Mouse (Mus musculus): Measurements from ENCODE around the gene Syne2. TPM values are rescaled to one million over a fixed set of nuclear protein-coding genes. Genes with fewer than 3 reads are reported as not detected.

Gene Syne2
- polyA plus RNA-seq, 1 experiment = 82.0 TPM

GRCm38 (mm10) chr12:75856096-75856868 is 38.3 kb downstream of the Syne2 start:
- peaks cover 14% of the 10 kb centered on the region for H3K4me1 ChIP-seq (ENCODE audit: control insufficient read depth, insufficient read depth, low read length)
- 60% methylated on average over 14 of the region's 14 CpGs for WGBS
- no peak overlapping the region for H3K4me3 ChIP-seq (replicated peaks; ENCODE audit: extremely low read depth, low read depth, low read length)
- TF ChIP-seq POLR2A (IDR thresholded peaks at IDR 0.05; ENCODE audit: borderline replicate concordance, extremely low read depth, low read depth, low read length) (no peak), CTCF (IDR thresholded peaks at IDR 0.05; ENCODE audit: insufficient read depth, low read length) (no peak)
- no peak for DNase-seq

- no peak for DNase-seq
- Histone ChIP-seq H3K4me3 (replicated peaks; ENCODE audit: extremely low read depth, low read depth, low read length) (no peak overlapping the region), H3K4me1 (ENCODE audit: control insufficient read depth, insufficient read depth, low read length) (peaks cover 9% of the 10 kb centered on the region)
- TF ChIP-seq POLR2A (IDR thresholded peaks at IDR 0.05; ENCODE audit: borderline replicate concordance, extremely low read depth, low read depth, low read length) = peak; percentile 51; the same call in 1 of the 2 replicates
- no peak for TF ChIP-seq CTCF (IDR thresholded peaks at IDR 0.05; ENCODE audit: insufficient read depth, low read length)
- WGBS = 70% methylated on average over 10 of the region's 11 CpGs
Observed at GRCm38 (mm10) chr12:75859936-75860335, 42.0 kb downstream of the Syne2 start.

GRCm38 (mm10) chr12:75860843-75861242 is 42.9 kb downstream of the Syne2 start:
- no peak for DNase-seq
- WGBS = 95% methylated on average over 6 of the region's 6 CpGs
- no peak overlapping the region for H3K4me3 ChIP-seq (replicated peaks; ENCODE audit: extremely low read depth, low read depth, low read length)
- TF ChIP-seq POLR2A (IDR thresholded peaks at IDR 0.05; ENCODE audit: borderline replicate concordance, extremely low read depth, low read depth, low read length) (no peak), CTCF (IDR thresholded peaks at IDR 0.05; ENCODE audit: insufficient read depth, low read length) (no peak)
- peaks cover 3% of the 10 kb centered on the region; the same call in 1 of the 2 replicates for H3K4me1 ChIP-seq (ENCODE audit: control insufficient read depth, insufficient read depth, low read length)

GRCm38 (mm10) chr12:75865166-75865565 is 47.2 kb downstream of the Syne2 start:
- TF ChIP-seq POLR2A (IDR thresholded peaks at IDR 0.05; ENCODE audit: borderline replicate concordance, extremely low read depth, low read depth, low read length) (no peak), CTCF (IDR thresholded peaks at IDR 0.05; ENCODE audit: insufficient read depth, low read length) (no peak)
- DNase-seq = no peak
- H3K4me3 ChIP-seq (replicated peaks; ENCODE audit: extremely low read depth, low read depth, low read length) = no peak overlapping the region
- peaks cover 10% of the 10 kb centered on the region; the same call in 1 of the 2 replicates for H3K4me1 ChIP-seq (ENCODE audit: control insufficient read depth, insufficient read depth, low read length)
- 91% methylated on average over 2 of the region's 2 CpGs for WGBS

GRCm38 (mm10) chr12:75866419-75867373 is 48.8 kb downstream of the Syne2 start:
- no peak for DNase-seq
- H3K4me1 ChIP-seq (ENCODE audit: control insufficient read depth, insufficient read depth, low read length) = peaks cover 10% of the 10 kb centered on the region; the same call in 1 of the 2 replicates
- H3K4me3 ChIP-seq (replicated peaks; ENCODE audit: extremely low read depth, low read depth, low read length) = peak overlapping the region; percentile 16
- WGBS = 44% methylated on average over 17 of the region's 17 CpGs
- TF ChIP-seq CTCF (IDR thresholded peaks at IDR 0.05; ENCODE audit: insufficient read depth, low read length) = no peak

GRCm38 (mm10) chr12:75873546-75874235 is 55.8 kb downstream of the Syne2 start:
- DNase-seq = no peak
- TF ChIP-seq CTCF (IDR thresholded peaks at IDR 0.05; ENCODE audit: insufficient read depth, low read length) (no peak), POLR2A (IDR thresholded peaks at IDR 0.05; ENCODE audit: borderline replicate concordance, extremely low read depth, low read depth, low read length) (no peak)
- 81% methylated on average over 9 of the region's 9 CpGs for WGBS
- peaks cover 3% of the 10 kb centered on the region; the same call in 1 of the 2 replicates for H3K4me1 ChIP-seq (ENCODE audit: control insufficient read depth, insufficient read depth, low read length)
- no peak overlapping the region for H3K4me3 ChIP-seq (replicated peaks; ENCODE audit: extremely low read depth, low read depth, low read length)

- DNase-seq = no peak
- WGBS = 60% methylated on average over 12 of the region's 12 CpGs
- no peak overlapping the region for H3K4me3 ChIP-seq (replicated peaks; ENCODE audit: extremely low read depth, low read depth, low read length)
- TF ChIP-seq CTCF (IDR thresholded peaks at IDR 0.05; ENCODE audit: insufficient read depth, low read length) = no peak
- no peak for TF ChIP-seq POLR2A (IDR thresholded peaks at IDR 0.05; ENCODE audit: borderline replicate concordance, extremely low read depth, low read depth, low read length)
- no peaks in the 10 kb centered on the region; the same call in 1 of the 2 replicates for H3K4me1 ChIP-seq (ENCODE audit: control insufficient read depth, insufficient read depth, low read length)
Observed at GRCm38 (mm10) chr12:75874287-75874994, 56.5 kb downstream of the Syne2 start.

- no peaks in the 10 kb centered on the region for H3K4me1 ChIP-seq (ENCODE audit: control insufficient read depth, insufficient read depth, low read length)
- TF ChIP-seq CTCF (IDR thresholded peaks at IDR 0.05; ENCODE audit: insufficient read depth, low read length) = no peak
- TF ChIP-seq POLR2A (IDR thresholded peaks at IDR 0.05; ENCODE audit: borderline replicate concordance, extremely low read depth, low read depth, low read length) = no peak
- no peak overlapping the region for H3K4me3 ChIP-seq (replicated peaks; ENCODE audit: extremely low read depth, low read depth, low read length)
- 68% methylated on average over 12 of the region's 12 CpGs for WGBS
- DNase-seq = no peak
Observed at GRCm38 (mm10) chr12:75879636-75880317, 61.8 kb downstream of the Syne2 start.
